Mouse (Mus musculus) left cerebral cortex, postnatal 10 days (tissue): ENCODE data around the gene Phf10. TPM values are rescaled to one million over a fixed set of nuclear protein-coding genes. Genes with fewer than 3 reads are reported as not detected.
"Not testable (repeated sequence)": the region's sequence is repeated elsewhere in the genome, so short reads cannot be mapped to it uniquely, and the experiment has no call there.

Experiments
- DNase-seq, 2 experiments: peaks; one replicate each; pipeline ENCODE4 v3.0.0; 2021 to 2022; ENCODE audit warnings: low spot score in 2 of 2, mixed read lengths in 1 of 2; ENCODE audit errors: extremely low spot score in 1 of 2
- intact Hi-C: fragments of 180-260 bp; cut with DNase I; formaldehyde crosslinking; loops from one replicate; pipeline ENCODE4 v1.15.1; 2025
- total RNA-seq, 2 experiments: library from RNA; stranded (reverse); gene quantifications; 2 replicates each; pipeline ENCODE4 v1.2.3; 2021

Gene Phf10
- total RNA-seq, 2 experiments from 2014 or later, result 70.2 to 71.6 TPM

DNA sequence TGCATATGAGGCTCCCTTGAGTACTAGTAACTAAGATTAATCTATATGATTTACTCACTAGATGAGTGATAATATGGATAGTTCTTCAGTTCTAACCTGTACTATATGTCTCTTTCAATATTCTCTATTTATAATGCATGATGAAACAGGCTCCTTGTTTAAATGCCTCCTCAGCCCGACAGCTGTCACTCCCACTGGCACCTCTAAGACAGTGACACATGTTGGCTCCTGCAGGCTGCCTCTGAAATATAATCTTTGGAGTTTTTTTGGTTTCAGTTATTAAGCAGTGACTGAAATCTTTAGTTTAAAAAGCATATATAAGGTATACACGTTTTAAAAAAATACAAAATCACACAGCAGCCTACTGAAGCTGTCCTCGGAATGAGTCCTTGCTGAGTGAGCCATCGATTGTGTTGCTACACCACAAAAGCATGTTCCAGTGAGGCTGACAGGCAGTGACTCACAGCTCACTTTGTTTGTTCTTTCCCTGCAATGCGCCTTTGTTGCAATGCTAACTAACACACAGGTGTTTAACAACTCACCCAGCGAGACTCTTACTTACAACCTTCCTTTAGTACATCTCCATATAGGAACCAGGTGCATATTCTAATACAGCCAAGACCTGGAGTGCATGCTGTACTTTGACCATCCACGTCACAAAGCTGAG lies 11.8 kb downstream of the Phf10 start:
- no peak for DNase-seq
- intact Hi-C loops, result no loop called here

DNA sequence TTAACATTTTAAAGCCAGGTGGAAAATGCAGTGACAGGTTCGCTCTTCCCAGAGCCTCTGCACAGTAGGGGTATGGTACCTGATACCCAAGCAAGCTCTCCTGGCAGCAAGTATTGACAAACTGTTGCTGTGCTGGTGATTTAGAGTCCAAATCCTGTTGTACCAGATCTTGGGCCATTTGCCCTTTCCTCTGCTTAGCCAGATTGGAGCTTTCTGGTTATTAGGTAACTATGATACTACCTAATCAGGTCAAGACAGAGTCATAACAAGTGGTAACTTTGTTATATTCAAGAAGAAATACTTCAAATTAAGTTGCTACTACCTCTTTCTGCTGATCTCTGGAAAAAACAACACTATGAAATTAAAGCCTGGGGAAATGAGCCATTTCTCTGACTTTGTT lies 16.5 kb downstream of the Phf10 start:
- DNase-seq, result no peak
- intact Hi-C loops, result no loop called here

DNA sequence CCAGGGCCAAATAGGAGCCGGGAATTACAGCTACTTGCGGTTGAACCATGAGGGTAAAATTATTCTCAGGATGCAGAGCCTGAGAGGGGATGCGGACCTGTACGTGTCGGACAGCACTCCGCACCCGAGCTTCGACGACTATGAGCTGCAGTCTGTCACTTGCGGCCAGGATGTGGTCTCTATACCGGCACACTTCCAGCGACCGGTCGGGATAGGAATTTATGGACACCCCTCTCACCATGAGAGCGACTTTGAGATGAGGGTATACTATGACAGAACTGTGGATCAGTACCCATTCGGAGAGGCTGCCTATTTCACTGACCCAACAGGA lies 17.4 kb downstream of the Phf10 start:
- no peak for DNase-seq
- intact Hi-C loops, result no loop called here

GRCm38 (mm10) chr17:14943009-14943728 lies 17.9 kb downstream of the Phf10 start, which contains the start of the genes Wdr27 and 1600012H06Rik:
Wdr27 (minus strand) TSS chr17:14943158.
1600012H06Rik (plus strand) TSS chr17:14943184.
- DNase-seq, result peak; percentile 98 to 99
- intact Hi-C loops, result no loop called here

DNA sequence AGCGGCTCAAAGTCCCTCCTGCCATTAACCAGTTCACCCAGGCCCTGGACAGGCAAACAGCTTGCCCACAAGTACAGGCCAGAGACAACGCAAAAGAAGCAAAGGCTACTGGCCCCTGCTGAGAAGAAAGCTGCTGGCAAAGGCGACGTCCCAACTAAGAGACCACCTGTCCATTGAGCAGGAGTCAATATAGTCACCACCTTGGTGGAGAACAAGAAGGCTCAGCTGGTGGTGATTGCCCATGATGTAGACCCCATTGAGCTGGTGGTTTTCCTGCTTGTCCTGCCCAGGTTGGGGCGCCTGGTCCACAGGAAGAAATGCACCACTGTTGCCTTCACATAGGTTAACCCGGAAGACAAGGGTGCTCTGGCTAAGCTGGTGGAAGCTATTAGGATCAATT lies 18.9 kb downstream of the Phf10 start:
- DNase-seq, intact Hi-C loops: not testable (repeated sequence)

GRCm38 (mm10) chr17:14935841-14936605 lies 25.1 kb downstream of the Phf10 start:
- intact Hi-C loops, result no loop called here
- DNase-seq, result no peak

DNA sequence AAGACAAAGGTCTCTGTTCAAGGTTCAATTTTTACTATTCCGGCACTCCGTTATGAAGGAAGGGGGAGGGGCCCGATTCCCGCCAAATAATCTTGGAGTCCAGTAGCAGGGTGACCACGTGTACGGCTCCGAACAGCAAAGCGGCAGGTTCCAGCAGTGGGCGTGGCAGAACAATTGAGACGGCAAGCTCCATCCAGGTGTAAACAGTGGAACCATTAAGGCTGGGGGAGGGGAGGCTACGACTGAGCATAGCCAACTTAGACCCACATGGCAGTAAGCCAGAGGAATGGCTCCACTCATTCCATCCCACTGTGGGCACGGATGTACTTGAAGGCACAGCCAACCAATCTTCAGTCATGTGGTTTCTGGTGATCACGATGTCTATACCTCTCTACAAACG lies 25.8 kb downstream of the Phf10 start:
- DNase-seq, intact Hi-C loops: not testable (repeated sequence)

- intact Hi-C loops, result no loop called here
- DNase-seq, result no peak
These were observed 29.6 kb downstream of the Phf10 start for GRCm38 (mm10) chr17:14931469-14931868.

DNA sequence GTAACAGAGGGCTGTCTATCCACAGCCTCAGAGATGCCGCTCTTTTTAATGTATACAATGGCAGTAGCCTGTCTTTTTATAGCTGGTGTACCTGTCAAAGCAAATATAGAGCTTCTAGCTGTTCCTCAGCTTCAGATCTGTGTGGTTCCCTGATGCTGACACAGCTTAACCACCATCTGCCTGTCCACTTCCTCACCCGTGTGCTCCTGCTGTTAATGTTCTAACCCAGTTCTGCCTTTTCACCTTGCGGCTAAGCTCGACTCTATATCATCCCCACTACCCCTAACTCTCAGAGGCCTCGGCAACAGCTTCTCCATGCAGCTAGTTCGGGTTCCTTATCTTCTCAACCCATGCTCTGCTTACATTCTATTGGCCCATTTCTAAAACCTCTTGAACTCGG lies 30.4 kb downstream of the Phf10 start:
- intact Hi-C loops, result no loop called here
- no peak for DNase-seq

DNA sequence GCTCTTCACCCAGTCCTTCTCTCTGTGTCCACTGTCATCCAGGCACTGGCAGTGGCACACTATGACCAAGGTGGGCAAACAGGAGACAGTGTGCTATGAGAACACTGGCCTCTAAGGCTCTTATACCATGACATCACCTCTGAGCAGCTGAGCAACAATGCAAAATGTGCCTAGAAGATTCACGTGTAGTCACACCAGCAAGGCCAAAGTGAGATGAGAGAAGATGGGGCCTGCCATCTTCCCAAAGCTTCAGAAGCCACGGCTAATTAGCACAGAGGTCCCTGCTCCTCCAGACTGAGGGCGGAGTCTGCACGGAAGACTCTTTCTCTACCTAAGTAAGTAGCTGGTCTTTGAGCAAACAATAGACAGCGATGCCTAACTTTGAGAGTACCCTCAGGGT lies 32.4 kb downstream of the Phf10 start:
- intact Hi-C loops, result no loop called here
- no peak for DNase-seq

- intact Hi-C loops, result no loop called here
- DNase-seq, result no peak
These were observed 33.3 kb downstream of the Phf10 start for GRCm38 (mm10) chr17:14927644-14928218.

GRCm38 (mm10) chr17:14921582-14921981 lies 39.5 kb downstream of the Phf10 start:
- intact Hi-C loops, result no loop called here
- no peak for DNase-seq

GRCm38 (mm10) chr17:14917866-14918265 lies 43.2 kb downstream of the Phf10 start:
- DNase-seq, result no peak
- intact Hi-C loops, result no loop called here

DNA sequence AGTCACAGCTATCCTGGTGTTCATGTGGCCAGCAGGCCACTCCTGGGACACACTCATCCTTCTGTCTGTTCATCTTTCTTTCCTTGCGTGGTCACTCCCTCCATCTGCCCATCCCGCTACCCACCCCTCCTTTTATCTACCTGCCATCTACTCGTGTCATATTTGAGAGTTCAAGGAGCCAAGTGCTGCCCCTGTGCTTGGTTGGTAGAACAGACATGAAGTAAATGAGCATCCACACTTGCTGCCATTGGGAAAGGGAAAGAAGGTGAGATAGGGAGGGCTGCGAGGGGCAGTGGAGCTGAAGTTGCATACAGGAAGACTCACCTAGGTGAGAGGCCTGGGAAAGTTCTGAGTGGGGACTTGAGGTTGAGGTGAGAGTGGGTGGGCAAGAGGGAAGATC lies 46.7 kb downstream of the Phf10 start:
- DNase-seq, result no peak
- intact Hi-C loops, result no loop called here

DNA sequence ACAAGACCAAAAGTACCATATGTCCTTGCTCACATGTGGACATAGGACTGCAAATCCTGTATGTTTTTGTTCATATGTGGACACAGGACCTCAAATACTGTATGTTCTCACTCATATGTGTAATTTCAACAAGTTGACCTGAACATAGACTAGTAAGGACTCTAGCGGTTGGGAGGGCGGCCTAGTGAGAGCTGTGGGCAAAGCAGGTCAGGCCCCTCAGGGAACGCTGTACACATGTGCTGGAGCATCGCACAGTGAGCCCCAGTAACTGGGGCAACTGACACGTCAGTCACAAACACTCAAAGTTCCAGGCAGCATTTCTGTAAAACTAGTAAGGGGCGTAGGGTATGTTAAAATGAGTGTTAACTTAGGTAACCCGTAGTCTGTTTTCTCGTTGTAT lies 48.1 kb downstream of the Phf10 start:
- intact Hi-C loops, result no loop called here
- DNase-seq, result no peak

DNA sequence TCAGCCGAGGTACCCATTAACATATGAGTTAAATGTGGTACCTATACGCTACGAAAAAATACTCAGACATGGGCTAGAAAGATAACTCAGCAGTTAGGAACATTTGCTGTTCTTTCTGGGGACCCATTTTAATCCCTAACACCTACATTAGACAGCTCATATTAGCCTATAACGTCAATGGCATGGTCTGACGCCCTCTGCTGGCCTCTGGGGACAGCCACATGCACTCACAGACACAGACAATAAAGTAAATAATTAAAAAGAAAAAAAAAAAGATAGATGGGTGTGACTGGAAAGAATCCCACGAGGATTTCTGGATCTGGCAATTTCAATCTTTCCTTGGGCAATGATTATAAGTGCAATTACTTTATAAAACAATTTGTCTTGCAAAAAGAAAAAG lies 48.7 kb downstream of the Phf10 start:
- intact Hi-C loops, result no loop called here

GRCm38 (mm10) chr17:14910771-14911170 lies 50.3 kb downstream of the Phf10 start:
- DNase-seq, result no peak
- intact Hi-C loops, result no loop called here

More for the DNA sequence above, 48.7 kb downstream of the Phf10 start:
- DNase-seq, result no peak

DNA sequence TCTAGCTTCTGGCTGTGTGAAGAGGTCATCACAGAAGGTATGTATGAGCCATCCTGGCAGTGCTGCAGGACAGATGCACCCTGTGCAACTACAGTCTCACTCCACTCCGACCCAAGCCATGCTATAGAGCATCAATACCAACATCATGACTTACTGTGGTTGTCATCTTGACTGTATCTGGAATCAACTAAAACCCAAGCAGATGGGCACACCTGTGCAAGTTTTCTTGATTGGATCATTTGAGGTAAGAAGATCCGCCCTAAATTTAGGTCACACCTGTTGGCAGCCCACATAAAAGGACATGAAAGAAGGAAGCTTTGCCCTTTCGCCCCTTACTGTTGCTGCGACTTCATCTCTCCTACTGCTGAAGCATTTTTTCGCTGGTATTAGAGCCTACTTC lies 51.7 kb downstream of the Phf10 start:
- intact Hi-C loops, result loop anchor here (5.0 kb wide), 1 partner anchor 677 kb away; no protein-coding TSS in a partner anchor
- DNase-seq, result no peak

DNA sequence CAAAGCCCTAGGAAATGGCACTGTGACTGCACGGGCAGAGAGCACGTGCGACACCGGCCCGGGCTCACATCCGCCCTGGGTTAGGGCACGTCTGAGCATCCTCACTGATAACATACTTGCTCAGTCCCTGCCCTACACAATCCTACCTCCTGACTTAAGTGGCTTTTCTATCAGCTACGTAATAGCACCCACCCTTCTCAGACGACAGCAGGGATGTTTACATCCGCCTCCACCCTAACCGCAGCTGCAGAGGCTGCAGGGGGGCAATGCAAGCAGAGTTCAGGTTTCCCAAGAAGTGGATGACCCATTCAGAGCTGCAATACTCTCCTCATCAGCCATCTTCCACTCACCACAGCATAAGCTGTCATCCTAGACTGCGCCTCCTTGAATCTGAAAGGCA lies 53.9 kb downstream of the Phf10 start:
- DNase-seq, result no peak
- intact Hi-C loops, result loop anchor here (5.0 kb wide), 1 partner anchor 675 kb away; no protein-coding TSS in a partner anchor
